In the genomic region with DNA sequence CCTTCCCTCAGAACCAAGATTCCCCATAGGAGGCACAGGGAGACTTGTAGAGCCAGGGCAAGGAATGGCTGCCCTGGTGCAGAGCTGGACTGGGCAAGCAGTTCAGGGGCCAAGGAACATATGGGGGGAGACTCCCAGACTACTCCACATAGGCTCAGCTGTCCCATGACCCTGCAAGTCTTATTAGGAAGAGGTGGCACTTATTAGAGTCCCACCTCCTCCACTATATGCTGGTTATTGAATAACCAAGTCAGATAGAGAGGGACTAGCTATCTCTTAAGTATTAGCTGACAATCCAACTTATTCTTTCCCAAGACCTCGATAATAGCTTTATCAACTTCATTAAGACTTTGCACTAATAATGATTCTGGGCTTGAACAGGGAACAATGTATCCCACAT, we compare ENCODE assay signal across 19 mouse cellular contexts.
"Had no signal": no experiment of that assay in that cellular context is flagged by ENCODE, and none has a peak within 500 bp of the region (broad histone marks: within the 10 kb centered on the region; RNA-seq: fewer than 3 reads in every experiment).

No protein-coding gene starts in this region.

- H3K27ac ChIP-seq: layer of hippocampus, adult 2 months; limb, embryonic 10.5 days; limb, embryonic 13.5 days; liver, embryonic 12.5 days; liver, embryonic 15.5 days; lung, embryonic 15.5 days; stomach, embryonic 15.5 days had no signal

- H3K9ac ChIP-seq: limb, embryonic 13.5 days; liver, embryonic 12.5 days; liver, embryonic 15.5 days; lung, embryonic 15.5 days; stomach, embryonic 15.5 days had no signal

- DNase-seq: kidney, adult 18-20 months; kidney, adult 9 months; kidney, postnatal 25 days; layer of hippocampus, adult 9-11 months; liver; lung, adult 18-20 months; lung, postnatal 10 days; lung, postnatal 4 days; midbrain, embryonic 14.5 days; right cerebral cortex, postnatal 4 days; spleen, adult 18-20 months had no signal

- H3K4me3 ChIP-seq: layer of hippocampus, adult 2 months; limb, embryonic 10.5 days; limb, embryonic 13.5 days; liver, embryonic 12.5 days; liver, embryonic 15.5 days; lung, embryonic 15.5 days; stomach, embryonic 15.5 days had no signal

- H3K4me1 ChIP-seq: liver, embryonic 12.5 days; liver, embryonic 15.5 days; lung, embryonic 15.5 days had no signal

- H3K27me3 ChIP-seq: limb, embryonic 13.5 days; liver, embryonic 12.5 days; liver, embryonic 15.5 days; lung, embryonic 15.5 days; stomach, embryonic 15.5 days had no signal

- H3K4me2 ChIP-seq: limb, embryonic 13.5 days; liver, embryonic 12.5 days; liver, embryonic 15.5 days; lung, embryonic 15.5 days; midbrain, embryonic 11.5 days; stomach, embryonic 15.5 days had no signal

- H3K9me3 ChIP-seq: limb, embryonic 10.5 days; limb, embryonic 13.5 days; liver, embryonic 12.5 days; liver, embryonic 15.5 days; lung, embryonic 15.5 days; stomach, embryonic 15.5 days had no signal

- H3K36me3 ChIP-seq: limb, embryonic 10.5 days; limb, embryonic 13.5 days; liver, embryonic 12.5 days; liver, embryonic 15.5 days; lung, embryonic 15.5 days; stomach, embryonic 15.5 days had no signal
